Mouse (Mus musculus): ENCODE measurements around the gene Gpr19.

The Gpr19 gene

GRCm38 (mm10) chr6:134898095-134898965 lies at the start of gene Gpr19:
TSS of gene Gpr19 (minus strand) at chr6:134898578.
- DNase-seq (ENCODE audit: low read depth, low spot score): peak; percentile 96

GRCm38 (mm10) chr6:134947311-134948087 lies 49.1 kb upstream of the Gpr19 start:
- DNase-seq (ENCODE audit: low read depth, low spot score): peak; percentile 61

DNA sequence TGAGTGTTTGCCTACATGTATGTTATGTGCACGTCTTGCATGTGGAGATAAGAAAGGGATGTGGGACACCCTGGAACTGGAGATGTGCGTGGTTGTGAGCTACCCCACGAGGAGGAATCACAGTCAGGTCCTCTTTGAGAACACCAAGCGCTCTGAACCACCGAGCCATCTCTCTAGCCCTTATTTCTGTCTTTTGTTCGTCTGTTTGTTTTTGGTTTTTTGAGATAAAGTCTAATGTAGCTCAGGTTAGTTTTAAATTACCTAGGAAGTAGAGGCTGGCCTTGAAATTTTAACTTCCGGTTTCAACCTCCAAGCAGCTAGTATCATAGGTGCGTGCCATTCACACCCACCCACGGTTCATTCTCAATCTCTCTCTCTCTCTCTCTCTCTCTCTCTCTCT lies 48.5 kb upstream of the Gpr19 start:
- DNase-seq (ENCODE audit: low read depth, low spot score): no peak

- DNase-seq (ENCODE audit: low read depth, low spot score): no peak
Measured at GRCm38 (mm10) chr6:134946054-134946453, 47.7 kb upstream of the Gpr19 start.

DNA sequence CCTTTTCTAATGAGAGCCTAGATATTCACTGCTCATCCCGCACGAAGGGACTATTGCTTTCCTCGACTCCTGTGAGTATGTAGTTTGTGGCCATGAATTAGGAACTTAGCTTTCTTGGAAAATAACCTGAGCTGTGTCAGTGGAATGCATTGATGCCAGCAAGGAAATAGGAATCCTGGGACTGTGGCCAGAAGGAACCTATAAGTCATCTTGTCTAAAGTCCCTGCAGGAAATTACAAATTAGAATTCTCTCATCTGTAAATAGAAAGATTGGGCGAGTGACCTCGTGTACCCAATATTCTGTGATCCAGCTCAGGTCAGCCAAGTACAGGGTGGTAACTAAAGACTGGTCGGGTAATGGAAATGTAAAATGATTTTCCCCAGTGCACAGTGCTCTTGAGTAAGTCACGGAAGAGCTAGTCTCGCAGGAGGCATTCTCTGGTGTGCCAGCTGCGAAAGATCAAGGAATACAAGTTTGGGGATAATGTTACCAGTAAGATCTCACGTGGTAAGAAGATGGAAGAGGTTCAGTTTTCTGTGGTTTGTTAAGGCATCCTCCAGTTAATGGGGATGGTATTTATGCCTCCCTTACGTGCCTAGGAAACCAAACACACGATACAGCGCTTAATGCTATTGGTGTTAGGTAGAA lies 45.5 kb upstream of the Gpr19 start:
- DNase-seq (ENCODE audit: low read depth, low spot score): no peak

DNA sequence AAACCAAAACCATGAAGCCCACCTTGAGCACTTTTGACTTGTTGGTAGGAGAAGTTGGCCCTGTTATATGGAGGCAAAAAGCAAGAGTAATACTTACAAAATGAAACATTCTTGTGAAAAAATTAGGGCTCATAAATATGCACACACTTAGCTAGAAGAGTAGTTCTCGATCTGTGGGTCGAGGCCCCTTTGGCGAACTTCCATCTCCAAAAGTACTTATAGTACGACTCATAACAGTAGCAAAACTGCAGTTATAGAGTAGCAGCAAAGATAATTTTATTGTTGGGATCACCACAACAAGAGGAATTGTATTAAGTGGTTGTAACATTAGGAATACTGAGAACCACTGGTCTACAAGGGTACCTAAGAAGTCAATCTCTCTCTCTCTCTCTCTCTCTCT lies 41.4 kb upstream of the Gpr19 start:
- no peak for DNase-seq (ENCODE audit: low read depth, low spot score)

DNA sequence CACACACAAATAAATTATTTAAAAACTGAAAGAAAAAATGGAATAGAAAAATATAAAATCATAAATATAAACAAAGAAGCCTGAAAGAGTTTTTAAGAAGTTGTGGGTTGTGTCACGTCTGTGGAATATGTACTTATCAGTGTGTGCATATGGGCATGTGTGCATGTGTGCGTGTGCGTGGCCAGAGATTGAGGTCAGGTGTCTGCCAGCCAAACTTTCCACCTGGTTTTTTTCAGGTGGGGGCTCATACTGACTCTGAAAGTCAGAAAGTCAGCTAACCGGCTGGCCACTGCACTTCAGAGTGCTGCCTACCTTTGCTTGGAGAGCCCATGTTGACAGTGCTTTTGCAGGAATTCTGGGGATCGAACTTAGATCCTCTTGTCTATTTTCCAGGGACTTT lies 35.9 kb upstream of the Gpr19 start:
- DNase-seq (ENCODE audit: low read depth, low spot score): no peak

GRCm38 (mm10) chr6:134933207-134933558 lies 34.8 kb upstream of the Gpr19 start:
- DNase-seq (ENCODE audit: low read depth, low spot score): no peak

GRCm38 (mm10) chr6:134932486-134933206 lies 34.3 kb upstream of the Gpr19 start:
- DNase-seq (ENCODE audit: low read depth, low spot score): no peak

DNA sequence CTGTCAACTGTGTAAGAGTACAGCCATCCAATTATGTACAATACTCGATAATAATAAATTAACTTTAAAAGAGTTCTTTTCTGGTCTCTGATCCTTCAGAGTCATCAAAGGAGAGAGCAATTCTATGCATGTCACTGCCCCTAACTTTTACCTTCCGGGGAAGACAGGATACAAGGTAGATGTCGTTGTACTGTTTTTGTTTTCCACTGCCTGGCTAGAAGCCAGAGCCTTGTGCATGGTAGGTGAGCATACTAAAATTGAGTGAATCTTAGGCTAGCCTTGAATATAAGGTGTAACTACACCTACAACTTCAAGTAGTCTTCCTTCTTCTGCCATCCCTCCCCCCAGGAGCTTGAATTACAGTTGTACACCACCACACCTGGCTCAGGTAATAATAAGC lies 32.8 kb upstream of the Gpr19 start:
- DNase-seq (ENCODE audit: low read depth, low spot score): no peak

DNA sequence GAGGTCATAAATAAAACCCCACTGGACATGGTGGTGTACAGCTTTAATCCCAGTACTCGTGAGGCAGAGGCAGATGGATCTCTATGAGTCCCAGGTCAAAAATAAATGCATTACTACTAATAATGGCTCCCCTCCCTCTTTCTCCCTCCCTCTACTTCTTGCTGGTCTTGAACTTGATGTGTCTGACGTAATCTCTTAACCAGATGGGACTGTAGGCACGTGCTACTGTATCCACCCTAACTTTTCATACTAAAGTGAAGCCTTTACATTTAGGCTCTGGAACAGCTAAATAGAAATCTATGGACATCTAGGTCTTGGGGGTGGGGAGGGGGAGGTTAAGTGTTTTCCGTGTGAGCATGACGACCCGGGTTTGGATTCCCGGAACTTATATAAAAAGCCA lies 32.0 kb upstream of the Gpr19 start:
- no peak for DNase-seq (ENCODE audit: low read depth, low spot score)

DNA sequence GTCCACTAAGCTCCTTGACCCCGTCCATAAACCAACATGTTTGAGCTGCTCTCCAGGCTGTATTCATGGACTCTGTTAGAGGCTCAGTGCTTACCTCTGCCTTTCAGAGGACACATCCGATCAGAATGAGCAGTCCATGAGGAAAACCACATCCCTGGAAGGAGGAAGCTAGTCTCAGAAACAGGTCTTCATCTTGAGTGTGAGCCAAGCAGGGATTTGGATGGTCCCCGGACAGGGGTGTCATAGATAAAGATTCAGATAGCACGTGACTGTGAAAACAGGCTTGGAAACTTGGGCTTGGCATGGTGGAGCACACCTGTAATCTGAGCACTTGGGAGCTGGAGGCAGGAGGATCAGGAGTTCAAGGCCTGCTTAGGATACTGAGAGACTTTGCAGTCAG lies 31.5 kb upstream of the Gpr19 start:
- no peak for DNase-seq (ENCODE audit: low read depth, low spot score)

DNA sequence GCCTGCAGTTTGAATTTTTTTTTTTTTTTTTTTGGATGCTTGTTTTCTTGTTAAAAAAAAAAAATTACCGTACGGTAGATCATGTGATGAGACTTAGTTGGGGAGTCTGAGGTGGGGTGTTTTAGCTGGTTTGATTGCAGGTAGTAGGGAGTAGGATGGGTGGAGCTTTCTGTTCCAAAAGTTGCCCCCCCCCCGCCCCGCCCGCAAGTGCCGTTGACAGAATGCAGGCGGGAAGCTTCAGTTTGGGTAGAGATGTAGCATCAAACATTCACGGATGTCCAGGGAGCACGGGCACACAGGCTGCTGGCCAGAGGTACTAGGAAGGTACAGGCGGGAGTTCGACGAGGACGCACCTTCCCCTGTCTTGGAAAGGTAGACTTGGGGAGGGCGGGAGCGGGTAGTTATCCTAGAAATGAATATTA lies 30.5 kb upstream of the Gpr19 start:
- DNase-seq (ENCODE audit: low read depth, low spot score): no peak

- DNase-seq (ENCODE audit: low read depth, low spot score): peak; percentile 98
Measured at GRCm38 (mm10) chr6:134928096-134928888, 29.9 kb upstream of the Gpr19 start.

DNA sequence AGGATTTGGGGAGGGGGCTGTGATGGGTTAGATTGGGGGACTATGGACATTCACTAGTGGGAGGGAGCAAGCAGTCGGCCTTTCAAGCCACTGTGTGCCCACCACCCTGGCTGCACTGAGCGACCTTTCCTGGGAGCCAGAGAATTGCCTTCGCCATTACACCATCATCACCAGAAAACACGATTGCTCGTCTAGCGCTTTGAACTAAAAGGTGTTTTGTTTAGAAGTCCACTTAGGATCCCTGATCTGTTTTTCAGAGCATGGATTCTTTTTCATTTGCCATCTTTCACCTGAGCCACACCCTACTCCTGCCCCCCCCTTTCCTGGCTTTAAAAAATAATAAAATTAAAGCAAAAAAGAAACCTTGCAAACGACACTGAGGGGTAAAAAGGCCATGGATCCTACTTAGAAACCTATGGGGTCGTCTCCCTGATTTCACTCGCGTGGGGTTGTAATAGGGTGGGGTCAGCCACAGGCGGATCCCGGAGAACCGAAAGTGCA lies 29.3 kb upstream of the Gpr19 start:
- DNase-seq (ENCODE audit: low read depth, low spot score): no peak

GRCm38 (mm10) chr6:134926803-134927594 lies 28.6 kb upstream of the Gpr19 start:
- DNase-seq (ENCODE audit: low read depth, low spot score): peak; percentile 48

DNA sequence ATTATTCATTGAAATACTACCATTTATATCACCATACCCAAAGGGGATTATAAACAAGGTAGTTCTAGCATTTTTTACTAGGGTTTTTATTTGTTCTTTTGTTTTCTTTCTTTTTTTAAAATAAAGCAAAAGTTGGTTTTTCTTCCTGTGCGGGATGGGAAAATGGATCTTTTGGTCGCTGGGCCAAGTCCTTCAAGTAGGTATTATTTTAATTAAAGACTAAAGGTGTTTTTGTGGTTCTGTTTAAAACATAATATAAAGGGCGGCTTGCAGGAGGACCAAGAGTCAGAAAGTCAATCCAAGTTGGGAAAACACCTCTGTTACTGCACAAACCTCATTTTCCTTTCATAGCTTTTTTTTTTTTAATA lies 27.9 kb upstream of the Gpr19 start:
- DNase-seq (ENCODE audit: low read depth, low spot score): no peak

GRCm38 (mm10) chr6:134925673-134926337 lies 27.4 kb upstream of the Gpr19 start:
- DNase-seq (ENCODE audit: low read depth, low spot score): no peak

GRCm38 (mm10) chr6:134924262-134924661 lies 25.9 kb upstream of the Gpr19 start:
- no peak for DNase-seq (ENCODE audit: low read depth, low spot score)

All from forelimb bud, embryonic 11.5 days (tissue).